Mouse (Mus musculus) G1E (cell line): ENCODE data around the gene Adcy9. TPM values are rescaled to one million over a fixed set of nuclear protein-coding genes. Genes with fewer than 3 reads are reported as not detected.

ENCODE experiments used
- ATAC-seq: 2 replicates; pipeline ENCODE4 v1.8.0; 2016; ENCODE audit warnings: mild to moderate bottlenecking; ENCODE audit not compliant: insufficient number of reproducible peaks, poor library complexity, low FRiP score, severe bottlenecking; ENCODE audit errors: extremely low read depth
- DNase-seq: peaks from one replicate; pipeline ENCODE4 v3.0.0; 2012; ENCODE audit warnings: low spot score
- H3K27me3 ChIP-seq: 2 replicates; pipeline ENCODE4 v1.6.1; 2012; ENCODE audit warnings: mild to moderate bottlenecking, low read length, inconsistent platforms; ENCODE audit not compliant: insufficient read depth
- H3K36me3 ChIP-seq: replicated peaks from 2 replicates; pipeline ENCODE3; 2012; ENCODE audit warnings: mild to moderate bottlenecking, inconsistent platforms
- H3K4me1 ChIP-seq: 2 replicates; pipeline ENCODE4 v1.6.1; 2012; ENCODE audit warnings: low read depth, low read length, inconsistent platforms, mixed read lengths; ENCODE audit not compliant: insufficient read depth
- H3K4me3 ChIP-seq: 2 replicates; pipeline ENCODE4 v1.5.1; 2012; ENCODE audit warnings: low read depth, mild to moderate bottlenecking, inconsistent platforms, low read length, moderate library complexity, mixed read lengths
- H3K9me3 ChIP-seq: replicated peaks from 2 replicates; pipeline ENCODE4 v1.6.1; 2012; ENCODE audit warnings: inconsistent platforms
- CTCF ChIP-seq: IDR thresholded peaks from 2 replicates; pipeline ENCODE4 v1.5.1; 2012; ENCODE audit warnings: low read depth, low read length, inconsistent platforms, mixed read lengths
- GATA1 ChIP-seq: IDR thresholded peaks from 2 replicates; pipeline ENCODE4 v1.6.1; 2012; ENCODE audit warnings: borderline replicate concordance, low read length, inconsistent platforms, mixed read lengths
- GATA2 ChIP-seq: IDR thresholded peaks from 2 replicates; pipeline ENCODE4 v1.6.1; 2012; ENCODE audit warnings: low read depth, low read length, inconsistent platforms, borderline replicate concordance
- POLR2AphosphoS5 ChIP-seq: IDR thresholded peaks from 2 replicates; pipeline ENCODE4 v1.6.1; 2012; ENCODE audit warnings: low read depth, low read length, inconsistent platforms; ENCODE audit not compliant: insufficient replicate concordance
- TAL1 ChIP-seq: conservative IDR thresholded peaks from 2 replicates; pipeline ENCODE4 v1.6.1; 2012; ENCODE audit warnings: low read depth, low read length, inconsistent platforms, mixed read lengths
- polyA plus RNA-seq: library from polyadenylated mRNA; stranded (reverse); fragments of >175 nt; gene quantifications from 2 replicates; pipeline ENCODE4 v1.2.3, GENCODE M21; 2012
- total RNA-seq, 2 experiments: library from RNA; stranded (forward) in 1 of 2; stranded (reverse) in 1 of 2; fragments of 200-1000 nt in 1 of 2; fragments of >200 nt in 1 of 2; fragmentation: Nextera tagmentation in 1 of 2; gene quantifications; 2 replicates each; pipeline ENCODE4 v1.2.3; 2014 to 2017

Gene Adcy9
- total and polyA plus RNA-seq, 3 experiments: 0.47 to 2.1 (median 0.83) TPM

DNA sequence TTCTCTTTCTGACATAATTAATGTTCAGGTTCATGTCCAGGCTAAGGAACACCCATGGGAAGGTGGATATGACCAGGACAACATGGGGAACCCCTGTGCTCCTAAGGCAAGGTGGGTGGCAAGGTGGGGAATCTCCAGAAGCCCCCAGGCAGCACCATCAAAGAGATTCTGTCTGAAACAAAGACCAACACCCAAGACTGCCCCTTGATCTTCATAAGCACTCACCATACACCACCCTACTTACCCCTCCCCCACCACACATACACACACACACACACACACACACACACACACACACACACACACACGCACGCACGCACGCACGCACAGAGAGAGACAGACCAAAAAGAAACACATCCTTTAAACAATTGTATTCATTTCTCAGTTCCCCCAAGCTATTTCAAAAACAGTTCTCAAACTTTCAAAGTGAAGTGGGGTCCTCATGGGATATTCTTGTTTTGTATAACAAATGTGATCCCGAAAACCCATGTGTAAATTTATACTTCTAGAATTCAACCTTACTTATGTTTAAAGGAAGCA, 14.2 kb downstream of the Adcy9 start:
- DNase-seq: no peak
- Histone ChIP-seq H3K4me1 (no peaks in the 10 kb centered on the region), H3K4me3 (no peak overlapping the region), H3K36me3 (no peaks in the 10 kb centered on the region), H3K9me3 (no peaks in the 10 kb centered on the region), H3K27me3 (no peaks in the 10 kb centered on the region)
- TF ChIP-seq CTCF (no peak), GATA1 (no peak), GATA2 (no peak), POLR2AphosphoS5 (no peak), TAL1 (no peak)
- no peak for ATAC-seq

GRCm38 (mm10) chr16:4404933-4405761, 15.2 kb downstream of the Adcy9 start:
- no peak for DNase-seq
- H3K4me1 ChIP-seq: no peaks in the 10 kb centered on the region
- ATAC-seq: no peak
- no peaks in the 10 kb centered on the region for H3K36me3 ChIP-seq
- no peaks in the 10 kb centered on the region for H3K27me3 ChIP-seq
- no peaks in the 10 kb centered on the region for H3K9me3 ChIP-seq
- TF ChIP-seq GATA2 (no peak), CTCF (no peak), TAL1 (no peak)
- no peak overlapping the region for H3K4me3 ChIP-seq

DNA sequence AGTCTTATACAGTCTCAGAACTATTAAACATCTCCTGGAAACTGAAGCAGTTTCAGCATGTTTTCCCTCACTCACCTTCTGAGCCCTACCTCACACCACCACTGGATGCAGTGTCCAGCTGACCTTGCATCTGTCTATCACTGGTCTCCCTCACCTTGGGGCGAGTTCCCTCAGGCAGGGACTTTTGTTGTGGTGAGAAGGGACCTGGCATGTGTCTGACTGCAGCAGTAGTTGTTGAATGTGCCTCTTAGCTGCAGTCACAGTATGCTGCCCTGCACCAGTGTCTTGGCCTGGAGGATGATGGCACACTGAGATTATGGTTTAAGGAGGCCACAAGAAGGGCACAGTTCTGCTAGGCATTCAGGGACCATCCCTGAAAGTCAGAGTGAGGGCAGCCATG, 19.2 kb downstream of the Adcy9 start:
- no peak for DNase-seq
- no peak for ATAC-seq
- Histone ChIP-seq H3K4me3 (no peak overlapping the region), H3K9me3 (no peaks in the 10 kb centered on the region), H3K27me3 (no peaks in the 10 kb centered on the region), H3K36me3 (no peaks in the 10 kb centered on the region), H3K4me1 (no peaks in the 10 kb centered on the region)
- TF ChIP-seq GATA1 (no peak), CTCF (no peak), POLR2AphosphoS5 (no peak), GATA2 (no peak), TAL1 (no peak)

DNA sequence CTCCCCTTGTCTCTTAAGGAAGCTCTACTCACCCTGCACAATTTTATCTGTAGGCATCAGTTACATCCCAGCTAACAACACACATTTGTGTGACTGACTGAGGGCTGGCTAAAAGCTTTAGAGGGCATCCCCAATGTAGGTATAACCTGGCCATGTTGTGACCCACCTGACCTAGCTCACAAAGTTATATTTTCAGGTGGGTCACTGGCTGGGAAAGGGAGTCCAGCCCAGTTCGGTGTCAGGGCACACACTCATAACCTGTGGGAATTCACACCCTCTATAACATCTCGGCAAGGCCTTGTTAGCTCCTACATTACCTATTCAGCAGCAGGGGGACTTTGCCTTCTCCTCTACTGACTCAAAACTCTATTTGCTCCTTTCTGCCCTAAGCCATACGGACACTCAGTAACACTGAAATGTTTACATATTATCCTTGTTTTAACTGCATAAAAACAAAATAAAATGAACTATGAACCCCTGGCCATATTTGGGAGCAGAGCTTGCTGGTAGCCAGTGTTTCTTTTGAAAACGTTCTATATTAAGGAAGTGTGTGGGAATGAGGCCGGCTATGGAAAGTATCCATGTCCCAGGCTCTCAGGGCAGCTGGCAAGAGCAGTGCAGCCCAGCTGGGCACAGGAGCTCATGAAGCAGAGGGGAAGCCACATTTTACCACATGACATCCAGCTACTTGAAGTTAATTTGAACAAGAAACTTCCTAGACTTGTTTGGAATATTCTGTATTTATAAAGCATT, 20.7 kb downstream of the Adcy9 start:
- H3K36me3 ChIP-seq: no peaks in the 10 kb centered on the region
- no peak for TF ChIP-seq CTCF
- no peaks in the 10 kb centered on the region for H3K27me3 ChIP-seq
- ATAC-seq: no peak
- no peaks in the 10 kb centered on the region for H3K9me3 ChIP-seq
- no peaks in the 10 kb centered on the region for H3K4me1 ChIP-seq
- no peak for DNase-seq
- H3K4me3 ChIP-seq: no peak overlapping the region

GRCm38 (mm10) chr16:4398782-4399181, 21.5 kb downstream of the Adcy9 start:
- no peak for DNase-seq
- H3K27me3 ChIP-seq: no peaks in the 10 kb centered on the region
- no peak for ATAC-seq
- H3K4me1 ChIP-seq: no peaks in the 10 kb centered on the region
- no peaks in the 10 kb centered on the region for H3K9me3 ChIP-seq
- no peak overlapping the region for H3K4me3 ChIP-seq
- no peaks in the 10 kb centered on the region for H3K36me3 ChIP-seq
- no peak for TF ChIP-seq POLR2AphosphoS5
- TF ChIP-seq GATA2: no peak
- TF ChIP-seq CTCF: no peak
- no peak for TF ChIP-seq GATA1
- no peak for TF ChIP-seq TAL1

DNA sequence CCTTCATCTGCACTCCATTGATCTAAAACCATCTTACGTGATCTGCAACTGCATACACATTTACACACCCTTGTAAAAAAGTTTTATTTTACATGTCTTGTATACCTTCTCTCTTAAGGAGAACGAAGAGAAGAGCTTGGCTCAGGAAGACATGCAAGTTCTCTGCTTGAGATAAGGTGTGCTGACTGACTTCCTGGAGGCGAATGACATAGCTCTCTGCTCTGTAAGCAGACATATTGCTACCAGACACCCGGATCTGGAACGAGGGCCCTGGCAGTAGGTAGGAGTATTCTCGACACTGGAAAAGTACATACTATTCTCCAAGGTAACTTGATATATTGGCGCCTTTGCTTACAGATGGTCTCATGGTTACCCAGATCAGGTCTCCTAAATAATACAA, 22.7 kb downstream of the Adcy9 start:
- H3K27me3 ChIP-seq: no peaks in the 10 kb centered on the region
- DNase-seq (no peak), ATAC-seq (no peak)
- TF ChIP-seq GATA1: no peak
- no peak for TF ChIP-seq TAL1
- TF ChIP-seq GATA2: no peak
- no peak for TF ChIP-seq CTCF
- no peak for TF ChIP-seq POLR2AphosphoS5
- H3K36me3 ChIP-seq: no peaks in the 10 kb centered on the region
- no peaks in the 10 kb centered on the region for H3K9me3 ChIP-seq
- H3K4me1 ChIP-seq: no peaks in the 10 kb centered on the region
- H3K4me3 ChIP-seq: no peak overlapping the region
